Mouse (Mus musculus) liver, adult 2 months (tissue): ENCODE measurements at regions not wholly inside any gene's neighbourhood (a gene's known extent, or its start where the extent isn't known, plus 50 kb on each side); places are given as distances from the start of the nearest gene placed in this dataset.

Experiments used
- DNase-seq: peaks from one replicate; pipeline ENCODE4 v3.0.0-alpha.2; 2011; ENCODE audit warnings: low read depth, low spot score; ENCODE audit errors: extremely low read depth
- H3K27ac ChIP-seq: fragments of 200-500 bp; replicated peaks from 2 replicates; pipeline ENCODE4 v1.5.1; 2012; ENCODE audit warnings: low read depth, mild to moderate bottlenecking, control low read depth, inconsistent platforms, low read length; ENCODE audit not compliant: insufficient read depth
- H3K27me3 ChIP-seq: fragments of 200-500 bp; 2 replicates; pipeline ENCODE4 v1.6.1; 2012; ENCODE audit warnings: mild to moderate bottlenecking, moderate library complexity, low read length, inconsistent platforms; ENCODE audit not compliant: control insufficient read depth, insufficient read depth
- H3K36me3 ChIP-seq: fragments of 200-500 bp; 2 replicates; pipeline ENCODE4 v1.6.1; 2012; ENCODE audit warnings: low read length, inconsistent platforms; ENCODE audit not compliant: control insufficient read depth, insufficient read depth
- H3K4me1 ChIP-seq: fragments of 200-500 bp; 2 replicates; pipeline ENCODE4 v1.6.1; 2011; ENCODE audit warnings: low read length; ENCODE audit not compliant: control insufficient read depth, insufficient read depth
- H3K4me3 ChIP-seq: fragments of 200-500 bp; 2 replicates; pipeline ENCODE4 v1.5.1; 2011; ENCODE audit warnings: low read depth, mild to moderate bottlenecking, control low read depth, low read length, moderate library complexity; ENCODE audit not compliant: insufficient read depth
- H3K79me2 ChIP-seq: fragments of 200-500 bp; 2 replicates; pipeline ENCODE4 v1.6.1; 2012; ENCODE audit warnings: inconsistent platforms, mild to moderate bottlenecking, low read length, moderate library complexity; ENCODE audit not compliant: control insufficient read depth, insufficient read depth
- H3K9ac ChIP-seq: fragments of 200-500 bp; 2 replicates; pipeline ENCODE4 v1.6.1; 2012; ENCODE audit warnings: low read depth, mild to moderate bottlenecking, control low read depth, inconsistent platforms, low read length
- CTCF ChIP-seq: fragments of 200-500 bp; IDR thresholded peaks from 2 replicates; pipeline ENCODE4 v1.5.1; 2011; ENCODE audit warnings: low read depth, low read length, control low read depth
- POLR2A ChIP-seq: fragments of 200-500 bp; IDR thresholded peaks from 2 replicates; pipeline ENCODE4 v1.6.1; 2011; ENCODE audit warnings: low read length, control low read depth; ENCODE audit not compliant: insufficient read depth; ENCODE audit errors: extremely low read depth
- WGBS: fragments of 180-500 bp; shearing (Covaris S2); methylation state at CpG from one replicate; pipeline ENCODE4 v1.1.7; 2018; 5-methylcytosine and 5-hydroxymethylcytosine counted together

GRCm38 (mm10) chr6:17157270-17157669 is 92.3 kb downstream of the Tes start:
- 66% methylated on average over 6 of the region's 6 CpGs for WGBS
- H3K79me2 ChIP-seq, result no peaks in the 10 kb centered on the region
- H3K36me3 ChIP-seq, result no peaks in the 10 kb centered on the region
- H3K4me1 ChIP-seq, result no peaks in the 10 kb centered on the region
- TF ChIP-seq CTCF (no peak), POLR2A (no peak)
- H3K9ac ChIP-seq, result no peak overlapping the region
- H3K27me3 ChIP-seq, result no peaks in the 10 kb centered on the region
- no peak overlapping the region for H3K27ac ChIP-seq
- H3K4me3 ChIP-seq, result no peak overlapping the region
- no peak for DNase-seq

DNA sequence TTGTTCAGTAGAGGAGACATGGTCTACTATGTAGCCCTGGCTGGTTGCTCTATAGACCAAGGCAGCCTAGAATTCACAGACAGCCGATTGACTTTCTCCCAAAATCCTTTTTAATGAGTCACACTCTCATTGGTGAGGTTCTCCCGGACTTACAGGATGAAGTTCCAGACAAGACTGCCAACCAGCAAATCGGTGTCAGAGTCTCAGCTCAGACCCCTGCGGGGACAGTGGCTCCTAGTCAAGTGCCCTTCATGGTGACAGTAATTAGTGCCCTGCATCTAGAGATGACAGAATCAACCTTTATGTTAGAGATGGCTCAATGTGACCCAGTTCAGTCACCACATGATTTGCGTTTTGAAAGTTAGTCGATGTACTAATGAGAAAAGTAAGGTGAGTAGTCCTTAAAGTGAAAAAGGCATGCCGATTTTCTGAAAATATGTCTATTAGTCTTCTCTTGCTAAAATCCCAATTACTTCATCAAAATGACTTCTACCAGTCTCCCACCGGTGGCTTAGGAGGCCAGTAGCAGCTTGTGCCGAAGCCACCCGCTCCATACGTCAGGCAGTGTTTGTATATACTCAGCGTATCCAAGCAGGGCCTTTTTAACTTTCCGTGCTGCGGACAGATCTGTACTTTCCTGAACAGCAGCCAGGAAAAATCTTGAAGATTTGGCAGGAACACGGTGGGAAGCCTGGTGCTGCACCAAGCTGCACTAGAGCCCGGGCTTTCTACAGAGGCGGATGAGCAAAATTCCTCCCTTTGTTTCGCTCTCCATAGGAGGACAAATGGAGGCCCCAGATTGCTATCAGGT is 105.2 kb downstream of the Tes start:
- H3K27ac ChIP-seq, result no peak overlapping the region
- no peaks in the 10 kb centered on the region for H3K27me3 ChIP-seq
- H3K4me3 ChIP-seq, result no peak overlapping the region
- H3K9ac ChIP-seq, result no peak overlapping the region
- H3K4me1 ChIP-seq, result peaks cover 6% of the 10 kb centered on the region
- no peaks in the 10 kb centered on the region for H3K36me3 ChIP-seq
- TF ChIP-seq CTCF (no peak), POLR2A (no peak)
- no peaks in the 10 kb centered on the region for H3K79me2 ChIP-seq
- WGBS, result 74% methylated on average over 18 of the region's 18 CpGs
- DNase-seq, result peak; percentile 47

GRCm38 (mm10) chr6:17170782-17171272 is 105.9 kb downstream of the Tes start:
- Histone ChIP-seq H3K4me1 (peaks cover 6% of the 10 kb centered on the region), H3K79me2 (no peaks in the 10 kb centered on the region), H3K9ac (no peak overlapping the region), H3K27ac (peak overlapping the region; percentile 45), H3K4me3 (no peak overlapping the region), H3K27me3 (no peaks in the 10 kb centered on the region), H3K36me3 (no peaks in the 10 kb centered on the region)
- 70% methylated on average over 7 of the region's 7 CpGs for WGBS
- TF ChIP-seq CTCF, result no peak
- TF ChIP-seq POLR2A, result no peak
- peak; percentile 25 for DNase-seq

DNA sequence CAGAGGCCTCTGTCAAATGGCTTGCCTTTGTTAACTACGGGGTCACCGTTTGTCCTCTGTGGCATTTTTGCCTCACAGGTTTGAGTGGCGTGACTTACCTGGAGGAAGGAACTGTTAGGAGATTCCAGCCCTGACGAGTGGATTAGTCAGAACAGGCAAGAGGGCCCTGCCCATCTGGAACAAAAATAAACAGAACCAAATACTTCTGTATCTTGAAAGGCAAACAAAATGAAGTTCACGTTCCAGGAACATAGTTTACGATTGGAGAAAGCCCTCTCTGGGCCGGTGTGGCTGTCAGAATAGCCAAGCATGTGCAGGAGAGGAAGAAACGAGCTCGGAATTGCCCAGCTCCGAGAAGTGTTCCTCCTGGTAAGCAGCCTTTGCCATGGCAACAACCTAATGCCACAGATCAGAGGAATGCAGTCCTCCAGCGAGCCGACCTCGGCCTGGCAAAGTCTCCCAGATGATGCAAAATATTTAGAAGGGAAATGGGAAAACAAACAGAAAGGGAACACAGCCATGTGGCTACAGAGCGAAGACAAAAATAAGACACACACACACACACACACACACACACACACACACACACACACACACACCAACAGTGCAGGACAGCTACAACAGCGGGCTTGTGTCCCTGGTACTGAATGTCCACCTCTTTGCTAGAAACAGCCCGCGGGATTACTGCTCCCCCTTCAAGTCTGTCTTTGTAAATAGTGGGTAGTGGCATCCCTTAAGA is 106.5 kb downstream of the Tes start:
- H3K36me3 ChIP-seq, result no peaks in the 10 kb centered on the region
- TF ChIP-seq CTCF (no peak), POLR2A (no peak)
- 9% methylated on average over 17 of the region's 17 CpGs for WGBS
- no peak overlapping the region; the same call in 1 of the 2 replicates for H3K4me3 ChIP-seq
- peaks cover 6% of the 10 kb centered on the region for H3K4me1 ChIP-seq
- peak overlapping the region; percentile 45 for H3K27ac ChIP-seq
- no peaks in the 10 kb centered on the region for H3K27me3 ChIP-seq
- H3K79me2 ChIP-seq, result no peaks in the 10 kb centered on the region
- peak overlapping the region; percentile 26; the same call in 1 of the 2 replicates for H3K9ac ChIP-seq
- peak; percentile 93 for DNase-seq

- no peak for TF ChIP-seq POLR2A
- TF ChIP-seq CTCF, result no peak
- H3K4me3 ChIP-seq, result no peak overlapping the region
- H3K36me3 ChIP-seq, result no peaks in the 10 kb centered on the region
- H3K9ac ChIP-seq, result no peak overlapping the region
- no peak overlapping the region; the same call in 1 of the 2 replicates for H3K27ac ChIP-seq
- H3K27me3 ChIP-seq, result no peaks in the 10 kb centered on the region
- peaks cover 8% of the 10 kb centered on the region for H3K4me1 ChIP-seq
- peak; percentile 67 for DNase-seq
- 71% methylated on average over 1 of the region's 1 CpGs for WGBS
- no peaks in the 10 kb centered on the region for H3K79me2 ChIP-seq
Observed at GRCm38 (mm10) chr6:17172050-17172449, 107.1 kb downstream of the Tes start.
